15 mouse cellular contexts compared by ENCODE assay signal in the genomic region with DNA sequence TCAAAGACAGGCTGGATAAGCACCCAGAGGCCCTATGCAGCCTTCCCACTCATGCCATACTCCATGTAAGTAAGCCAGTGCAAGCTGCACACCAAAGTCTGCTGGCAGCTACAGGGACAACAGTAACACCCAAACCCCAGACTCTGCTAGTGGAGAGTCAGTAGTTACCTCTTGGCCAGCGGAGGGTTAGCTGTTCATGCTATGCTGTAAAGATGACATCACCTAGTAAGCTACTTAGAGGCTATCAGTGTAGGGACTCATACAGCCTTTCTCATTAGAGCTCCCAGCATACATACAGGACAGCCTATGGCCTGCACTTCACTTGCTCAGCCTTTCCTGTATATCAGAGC. TPM values are rescaled to one million over a fixed set of nuclear protein-coding genes. Genes with fewer than 3 reads are reported as not detected.
DNase-seq lines count a peak whose midpoint lies in the region; ATAC-seq and TF ChIP-seq lines count a peak whose summit lies in the region.
"Had no signal": no experiment of that assay in that cellular context is flagged by ENCODE, and none has a peak within 500 bp of the region (broad histone marks: within the 10 kb centered on the region; RNA-seq: fewer than 3 reads in every experiment).

No protein-coding gene starts in this region.

- no peak overlapping the region for H3K9ac ChIP-seq in hindbrain, embryonic 16.5 days (ENCODE audit: low read depth, low read length)
- no peak overlapping the region for H3K9ac ChIP-seq in hindbrain, embryonic 13.5 days
- no peak overlapping the region for H3K9ac ChIP-seq in liver, embryonic 11.5 days (ENCODE audit: low read depth, low read length)
- H3K9ac ChIP-seq: forebrain, embryonic 15.5 days; hindbrain, embryonic 14.5 days had no signal

- no peaks in the 10 kb centered on the region for H3K4me1 ChIP-seq in hindbrain, embryonic 16.5 days (ENCODE audit: control insufficient read depth, insufficient read depth, low read depth, low read length)
- H3K4me1 ChIP-seq in hindbrain, embryonic 13.5 days (replicated peaks), result no peaks in the 10 kb centered on the region
- no peaks in the 10 kb centered on the region for H3K4me1 ChIP-seq in liver, embryonic 11.5 days (replicated peaks; ENCODE audit: control insufficient read depth, insufficient read depth, low read length)
- H3K4me1 ChIP-seq in testis, adult 2 months (ENCODE audit: control insufficient read depth, insufficient read depth, low read length), result 0 out of 2 replicates have a peak, but pooled peaks cover under 1% of the 10 kb centered on the region
- H3K4me1 ChIP-seq: forebrain, embryonic 15.5 days had no signal

- no peaks in the 10 kb centered on the region for H3K27me3 ChIP-seq in hindbrain, embryonic 16.5 days (replicated peaks; ENCODE audit: control insufficient read depth, insufficient read depth, low read length)
- H3K27me3 ChIP-seq in hindbrain, embryonic 13.5 days, result no peaks in the 10 kb centered on the region
- no peaks in the 10 kb centered on the region for H3K27me3 ChIP-seq in liver, embryonic 11.5 days (replicated peaks; ENCODE audit: control insufficient read depth, insufficient read depth, low read length)
- H3K27me3 ChIP-seq in testis, adult 2 months (ENCODE audit: control insufficient read depth, insufficient read depth, low read length), result no peaks in the 10 kb centered on the region
- H3K27me3 ChIP-seq: forebrain, embryonic 15.5 days; Patski had no signal

- WGBS in hindbrain, embryonic 16.5 days, result 84% methylated on average over 1 of the region's 1 CpGs
- 83% methylated on average over 1 of the region's 1 CpGs for WGBS in hindbrain, embryonic 13.5 days
- WGBS in liver, embryonic 11.5 days, result 82% methylated on average over 1 of the region's 1 CpGs

- no peak for DNase-seq in liver, embryonic 11.5 days (ENCODE audit: low spot score)
- DNase-seq in liver, result no peak
- DNase-seq in testis, postnatal 14 days (ENCODE audit: low spot score), result no peak
- DNase-seq in layer of hippocampus, adult 9-10 months (ENCODE audit: low spot score), result no peak
- no peak for DNase-seq in ovary, postnatal 10 days (ENCODE audit: low spot score)

- no peak overlapping the region for H3K4me3 ChIP-seq in hindbrain, embryonic 16.5 days (ENCODE audit: low read length)
- no peak overlapping the region for H3K4me3 ChIP-seq in hindbrain, embryonic 13.5 days
- H3K4me3 ChIP-seq in liver, embryonic 11.5 days (ENCODE audit: low read depth, low read length), result no peak overlapping the region
- H3K4me3 ChIP-seq in testis, adult 2 months (ENCODE audit: control insufficient read depth, low read depth, low read length), result peak overlapping the region; percentile 30
- H3K4me3 ChIP-seq: erythroblast, embryonic 14.5 days; forebrain, embryonic 15.5 days; left cerebral cortex, adult 2 months had no signal

- no peaks in the 10 kb centered on the region for H3K9me3 ChIP-seq in hindbrain, embryonic 16.5 days (ENCODE audit: control insufficient read depth, low read length)
- no peaks in the 10 kb centered on the region for H3K9me3 ChIP-seq in hindbrain, embryonic 13.5 days
- H3K9me3 ChIP-seq in liver, embryonic 11.5 days (ENCODE audit: control insufficient read depth, low read length), result no peaks in the 10 kb centered on the region
- H3K9me3 ChIP-seq: forebrain, embryonic 15.5 days had no signal

- no peak for TF ChIP-seq POLR2A in testis, adult 2 months (IDR thresholded peaks at IDR 0.05; ENCODE audit: control insufficient read depth, low read depth, low read length)

- TF ChIP-seq CTCF in testis, adult 2 months (IDR thresholded peaks at IDR 0.05; ENCODE audit: control insufficient read depth, insufficient read depth, insufficient replicate concordance, low read depth, low read length), result no peak

- no peak overlapping the region for H3K27ac ChIP-seq in hindbrain, embryonic 16.5 days (ENCODE audit: low read depth, low read length)
- H3K27ac ChIP-seq in hindbrain, embryonic 13.5 days, result no peak overlapping the region
- no peak overlapping the region for H3K27ac ChIP-seq in liver, embryonic 11.5 days (ENCODE audit: low read depth, low read length)
- no peak overlapping the region; the same call in 1 of the 2 replicates for H3K27ac ChIP-seq in testis, adult 2 months (ENCODE audit: control insufficient read depth, insufficient read depth, low read depth, low read length)
- H3K27ac ChIP-seq: forebrain, embryonic 15.5 days; hindbrain, embryonic 14.5 days; left cerebral cortex, adult 2 months had no signal

- H3K36me3 ChIP-seq in hindbrain, embryonic 16.5 days (ENCODE audit: control insufficient read depth, insufficient read depth, low read length), result peaks cover 24% of the 10 kb centered on the region
- H3K36me3 ChIP-seq in hindbrain, embryonic 13.5 days, result peaks cover 53% of the 10 kb centered on the region
- H3K36me3 ChIP-seq in liver, embryonic 11.5 days (ENCODE audit: control insufficient read depth, insufficient read depth, low read length), result peaks cover 9% of the 10 kb centered on the region
- peaks cover 1% of the 10 kb centered on the region; the same call in 1 of the 2 replicates for H3K36me3 ChIP-seq in testis, adult 2 months (ENCODE audit: control insufficient read depth, insufficient read depth, low read length)

- no peak overlapping the region for H3K4me2 ChIP-seq in hindbrain, embryonic 16.5 days (ENCODE audit: low read length)
- H3K4me2 ChIP-seq in hindbrain, embryonic 13.5 days, result no peak overlapping the region
- H3K4me2 ChIP-seq in liver, embryonic 11.5 days, result no peak overlapping the region
- H3K4me2 ChIP-seq: forebrain, embryonic 15.5 days; hindbrain, embryonic 14.5 days; midbrain, embryonic 11.5 days had no signal

- ATAC-seq in hindbrain, embryonic 16.5 days, result peak; percentile 40
- ATAC-seq in hindbrain, embryonic 13.5 days (ENCODE audit: low FRiP score), result no peak
- ATAC-seq in liver, embryonic 11.5 days (replicated peaks; ENCODE audit: low FRiP score), result 0 out of 2 replicates have a peak, but pooled peaks have one; percentile 20

RNA-seq across cellular contexts. Expression of a gene that starts 8.6 kb away (rescaled TPM):
- 21.3 and 25.2 TPM in 2 replicates for polyA plus RNA-seq in hindbrain, embryonic 16.5 days (2015; fragmentation: Nextera tagmentation; extraction: Ambion mirVana)
- polyA plus RNA-seq in hindbrain, embryonic 13.5 days (2015; fragmentation: Nextera tagmentation; extraction: Ambion mirVana), result 4.7 and 5.0 TPM in 2 replicates
- polyA plus RNA-seq in liver, embryonic 11.5 days (2014; fragmentation: Nextera tagmentation; extraction: Ambion mirVana), result 1.5 and 1.8 TPM in 2 replicates
- 101 and 110 TPM in 2 replicates for polyA plus RNA-seq in testis, adult 2 months (2012; rRNA removed)
- polyA plus RNA-seq: activated CD4-positive, CD25-positive, alpha-beta regulatory T cell, adult 4 months; erythroblast, embryonic 14.5 days had no signal

RNA-seq across cellular contexts. Expression of a gene that starts 31.0 kb away (rescaled TPM):
- polyA plus RNA-seq in hindbrain, embryonic 16.5 days (2015; fragmentation: Nextera tagmentation; extraction: Ambion mirVana), result 44.2 and 46.1 TPM in 2 replicates
- 39.6 and 41.0 TPM in 2 replicates for polyA plus RNA-seq in hindbrain, embryonic 13.5 days (2015; fragmentation: Nextera tagmentation; extraction: Ambion mirVana)
- 30.1 and 33.1 TPM in 2 replicates for polyA plus RNA-seq in liver, embryonic 11.5 days (2014; fragmentation: Nextera tagmentation; extraction: Ambion mirVana)
- 20.0 and 20.3 TPM in 2 replicates for polyA plus RNA-seq in testis, adult 2 months (2012; rRNA removed)
